Mouse (Mus musculus) adrenal gland, postnatal 4 days (tissue): ENCODE results near the gene 4933430I17Rik. TPM values are rescaled to one million over a fixed set of nuclear protein-coding genes. Genes with fewer than 3 reads are reported as not detected.

Experiments
- DNase-seq, 2 experiments: peaks; one replicate each; pipeline ENCODE4 v3.0.0; 2021 to 2022; ENCODE audit warnings: low spot score in 2 of 2, mixed read lengths in 2 of 2
- total RNA-seq, 2 experiments: library from RNA; stranded (reverse); gene quantifications; 2 replicates each; pipeline ENCODE4 v1.2.3; 2021

4933430I17Rik gene
- total RNA-seq, 2 experiments from 2014 or later: 0.62 to 0.87 TPM

- no peak for DNase-seq
Observed at GRCm38 (mm10) chr4:62503374-62503970, 21.7 kb upstream of the 4933430I17Rik start, which contains the start of gene Hdhd3. Hdhd3 (minus strand) TSS chr4:62503467.

GRCm38 (mm10) chr4:62505991-62506390, 19.2 kb upstream of the 4933430I17Rik start:
- DNase-seq: no peak

- DNase-seq: no peak
Observed at GRCm38 (mm10) chr4:62506798-62507197, 18.4 kb upstream of the 4933430I17Rik start.

- DNase-seq: no peak
Observed at GRCm38 (mm10) chr4:62508839-62509238, 16.3 kb upstream of the 4933430I17Rik start.

GRCm38 (mm10) chr4:62509946-62510345, 15.2 kb upstream of the 4933430I17Rik start:
- DNase-seq: peak in 1 of 2 experiments; percentile 56

- DNase-seq: no peak
Observed at GRCm38 (mm10) chr4:62513998-62514506, 11.1 kb upstream of the 4933430I17Rik start.

- DNase-seq: no peak
Observed at GRCm38 (mm10) chr4:62514995-62515394, 10.2 kb upstream of the 4933430I17Rik start.

GRCm38 (mm10) chr4:62515490-62515889, 9.7 kb upstream of the 4933430I17Rik start:
- no peak for DNase-seq

- DNase-seq: no peak
Observed at GRCm38 (mm10) chr4:62516079-62516478, 9.1 kb upstream of the 4933430I17Rik start.

- DNase-seq: no peak
Observed at GRCm38 (mm10) chr4:62516579-62516978, 8.6 kb upstream of the 4933430I17Rik start.

- DNase-seq: no peak
Observed at GRCm38 (mm10) chr4:62517046-62517445, 8.1 kb upstream of the 4933430I17Rik start.

GRCm38 (mm10) chr4:62517538-62518415, 7.4 kb upstream of the 4933430I17Rik start:
- DNase-seq: no peak

GRCm38 (mm10) chr4:62518416-62519121, 6.6 kb upstream of the 4933430I17Rik start:
- DNase-seq: no peak

- no peak for DNase-seq
Observed at GRCm38 (mm10) chr4:62519122-62519848, 5.9 kb upstream of the 4933430I17Rik start.

GRCm38 (mm10) chr4:62519849-62520233, 5.3 kb upstream of the 4933430I17Rik start, which contains the start of gene Alad:
Alad (minus strand) TSS chr4:62519918.
- DNase-seq: peak; percentile 70 to 86

- DNase-seq: no peak
Observed at GRCm38 (mm10) chr4:62520892-62521400, 4.2 kb upstream of the 4933430I17Rik start.

- no peak for DNase-seq
Observed at GRCm38 (mm10) chr4:62525489-62525811, 281 bp downstream of the 4933430I17Rik start.

GRCm38 (mm10) chr4:62526256-62526655, 1.1 kb downstream of the 4933430I17Rik start:
- no peak for DNase-seq

GRCm38 (mm10) chr4:62527655-62528054, 2.5 kb downstream of the 4933430I17Rik start:
- no peak for DNase-seq

- no peak for DNase-seq
Observed at GRCm38 (mm10) chr4:62533729-62534128, 8.6 kb downstream of the 4933430I17Rik start.

- DNase-seq: no peak
Observed at GRCm38 (mm10) chr4:62541802-62542201, 16.6 kb downstream of the 4933430I17Rik start.
